Mouse (Mus musculus) forebrain, postnatal 0 days (tissue): ENCODE results near the gene Slc4a7. TPM values are rescaled to one million over a fixed set of nuclear protein-coding genes. Genes with fewer than 3 reads are reported as not detected.
A peak's percentile ranks its signal among the peaks of the same experiment; 100 is the strongest.
"Not testable (repeated sequence)": the region's sequence is repeated elsewhere in the genome, so short reads cannot be mapped to it uniquely, and the experiment has no call there.

Experiments
- ATAC-seq: fragments of 200-750 bp; cut with Nextera tagmentation; 2 replicates; pipeline ENCODE4 v1.8.0; 2017; ENCODE audit warnings: mild to moderate bottlenecking, moderate library complexity
- DNase-seq: peaks from one replicate; pipeline ENCODE4 v3.0.0-alpha.2; 2015
- H3K27ac ChIP-seq: fragments of 300-500 bp; sonication (generic); 2 replicates; pipeline ENCODE4 v1.5.1; 2014; ENCODE audit warnings: low read depth, mild to moderate bottlenecking, antibody characterized with exemption, low read length, moderate library complexity, mixed read lengths
- H3K27me3 ChIP-seq: fragments of 300-500 bp; sonication (generic); 2 replicates; pipeline ENCODE4 v1.6.1; 2014; ENCODE audit warnings: mild to moderate bottlenecking, low read length, mixed read lengths; ENCODE audit not compliant: insufficient read depth
- H3K36me3 ChIP-seq: fragments of 300-500 bp; sonication (generic); 2 replicates; pipeline ENCODE4 v1.6.1; 2014; ENCODE audit warnings: mild to moderate bottlenecking, moderate library complexity; ENCODE audit not compliant: insufficient read depth
- H3K4me1 ChIP-seq: fragments of 300-500 bp; sonication (generic); 2 replicates; pipeline ENCODE4 v1.6.1; 2014; ENCODE audit warnings: antibody characterized with exemption; ENCODE audit not compliant: insufficient read depth
- H3K4me2 ChIP-seq: fragments of 300-500 bp; sonication (generic); 2 replicates; pipeline ENCODE4 v1.6.1; 2014; ENCODE audit warnings: low read depth, mild to moderate bottlenecking, moderate library complexity
- H3K4me3 ChIP-seq: fragments of 300-500 bp; sonication (generic); 2 replicates; pipeline ENCODE4 v1.5.1; 2014; ENCODE audit warnings: low read depth, low read length, mixed read lengths
- H3K9ac ChIP-seq: fragments of 300-500 bp; sonication (generic); 2 replicates; pipeline ENCODE4 v1.6.1; 2014; ENCODE audit warnings: mild to moderate bottlenecking
- H3K9me3 ChIP-seq: fragments of 300-500 bp; sonication (generic); 2 replicates; pipeline ENCODE4 v1.6.1; 2016; ENCODE audit warnings: low read length
- CTCF ChIP-seq: sonication (generic); IDR thresholded peaks from 2 replicates; pipeline ENCODE4 v1.5.1; 2016; ENCODE audit warnings: antibody characterized with exemption, control low read depth, low read depth
- WGBS: fragments of 180-500 bp; shearing (Covaris S2); extraction: QIAGEN DNeasy Blood & Tissue Kit; methylation state at CpG from one replicate; pipeline ENCODE4 v1.1.7; 2014; 5-methylcytosine and 5-hydroxymethylcytosine counted together
- polyA plus RNA-seq: library from polyadenylated mRNA; unstranded; fragments of >200 nt; fragmentation: Nextera tagmentation; extraction: Ambion mirVana; gene quantifications from 2 replicates; pipeline ENCODE4 v1.2.1, GENCODE M21; 2015
- total RNA-seq: library from RNA; depleted of rRNA; stranded (reverse); fragments of >200 nt; gene quantifications from 2 replicates; pipeline ENCODE4 v1.2.3, GENCODE M21; 2014

Gene Slc4a7
- total and polyA plus RNA-seq, 2 experiments from 2014 or later: 17.4 to 54.0 TPM

DNA sequence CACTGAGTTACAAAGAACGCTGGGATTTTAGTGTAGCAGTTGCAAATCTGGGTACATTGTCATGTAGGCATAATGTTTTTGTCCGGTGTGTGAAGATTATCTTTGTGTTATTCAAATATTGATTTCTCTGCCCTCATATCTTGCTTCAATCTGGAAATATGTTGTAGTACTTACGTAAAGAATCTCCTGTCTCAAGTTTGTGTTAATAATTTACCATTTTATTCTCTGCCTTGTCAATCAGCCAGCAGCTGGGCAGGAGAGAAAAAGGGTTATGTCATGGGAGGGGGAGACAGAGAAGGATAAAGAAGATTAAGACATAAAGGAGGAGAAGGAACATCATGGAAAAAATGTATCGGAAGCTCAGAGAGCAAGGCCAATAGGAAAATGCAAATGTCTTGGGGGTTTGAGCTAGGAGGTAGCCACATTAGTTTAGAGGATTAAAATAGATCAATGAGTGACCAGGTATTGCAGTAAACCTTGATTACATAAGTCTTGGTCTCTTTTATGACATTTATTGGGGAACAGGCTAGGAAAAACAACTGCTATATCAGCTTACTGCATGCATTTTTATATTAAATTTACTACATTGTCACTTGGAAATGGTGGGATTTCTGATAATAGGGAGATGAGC is 87.9 kb downstream of the Slc4a7 start:
- Histone ChIP-seq H3K27me3 (no peaks in the 10 kb centered on the region), H3K4me3 (no peak overlapping the region), H3K9ac (no peak overlapping the region), H3K27ac (no peak overlapping the region), H3K9me3 (no peaks in the 10 kb centered on the region), H3K4me1 (no peaks in the 10 kb centered on the region), H3K4me2 (no peak overlapping the region), H3K36me3 (peaks cover 24% of the 10 kb centered on the region)
- WGBS: 96% methylated on average over 4 of the region's 4 CpGs
- DNase-seq (no peak), ATAC-seq (no peak)
- no peak for TF ChIP-seq CTCF

- H3K27ac ChIP-seq: no peak overlapping the region
- no peaks in the 10 kb centered on the region for H3K4me1 ChIP-seq
- no peak overlapping the region for H3K4me2 ChIP-seq
- no peak for ATAC-seq
- H3K36me3 ChIP-seq: peaks cover 11% of the 10 kb centered on the region; the same call in 1 of the 2 replicates
- no peaks in the 10 kb centered on the region for H3K27me3 ChIP-seq
- TF ChIP-seq CTCF: no peak
- no peak overlapping the region for H3K4me3 ChIP-seq
- no peaks in the 10 kb centered on the region for H3K9me3 ChIP-seq
- H3K9ac ChIP-seq: no peak overlapping the region
- DNase-seq: no peak
- 86% methylated on average over 5 of the region's 5 CpGs for WGBS
These were observed 97.8 kb downstream of the Slc4a7 start for GRCm38 (mm10) chr14:14799861-14800260.

DNA sequence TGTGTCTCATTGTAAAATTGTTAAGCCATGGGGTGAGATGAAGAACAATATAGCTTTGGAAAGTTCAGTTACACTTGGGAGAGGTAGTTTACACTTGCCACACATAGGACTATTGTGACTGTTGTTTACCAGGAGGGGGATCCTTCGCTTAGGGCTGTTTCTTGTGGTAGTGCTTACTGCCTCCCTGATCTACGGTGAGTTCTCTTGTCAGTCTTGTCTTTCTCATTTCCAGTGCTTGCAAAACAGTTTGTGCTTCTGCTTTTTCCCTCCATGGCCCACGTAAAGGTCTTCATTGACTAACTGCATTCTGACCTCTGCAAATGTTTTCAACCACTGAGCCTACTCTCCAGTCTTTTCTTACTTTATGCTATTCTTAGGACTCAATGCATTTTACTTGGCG is 98.3 kb downstream of the Slc4a7 start:
- Histone ChIP-seq H3K27ac (no peak overlapping the region), H3K4me2 (no peak overlapping the region), H3K9ac (no peak overlapping the region), H3K36me3 (peaks cover 11% of the 10 kb centered on the region; the same call in 1 of the 2 replicates), H3K4me1 (no peaks in the 10 kb centered on the region), H3K27me3 (no peaks in the 10 kb centered on the region), H3K9me3 (no peaks in the 10 kb centered on the region), H3K4me3 (no peak overlapping the region)
- DNase-seq (no peak), ATAC-seq (no peak)
- TF ChIP-seq CTCF: no peak
- 93% methylated on average over 4 of the region's 4 CpGs for WGBS

DNA sequence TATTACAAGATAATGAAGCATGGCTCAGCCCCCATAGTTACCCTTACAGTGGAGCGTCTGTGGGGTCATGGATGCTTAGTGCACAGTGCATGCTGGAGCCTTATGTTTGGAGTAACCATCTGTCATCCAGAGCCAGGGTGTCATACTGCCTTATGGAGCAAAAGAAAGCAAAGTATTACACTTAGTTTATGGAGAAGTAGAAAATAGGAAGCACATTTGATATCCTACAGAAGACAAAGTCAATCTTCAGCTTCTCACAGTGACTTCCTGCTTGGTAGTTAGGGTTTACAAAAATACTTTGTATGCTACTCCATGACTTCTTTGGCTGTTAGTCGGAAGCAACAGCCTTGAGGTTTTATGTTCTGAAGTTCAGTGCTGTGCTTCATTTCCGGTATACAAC is 98.7 kb downstream of the Slc4a7 start:
- 95% methylated on average over 3 of the region's 3 CpGs for WGBS
- DNase-seq (no peak), ATAC-seq (no peak)
- Histone ChIP-seq H3K36me3 (peaks cover 11% of the 10 kb centered on the region; the same call in 1 of the 2 replicates), H3K9ac (no peak overlapping the region), H3K4me2 (no peak overlapping the region), H3K9me3 (no peaks in the 10 kb centered on the region), H3K4me3 (no peak overlapping the region), H3K4me1 (no peaks in the 10 kb centered on the region), H3K27me3 (no peaks in the 10 kb centered on the region), H3K27ac (no peak overlapping the region)
- TF ChIP-seq CTCF: no peak

- H3K4me1 ChIP-seq, H3K9me3 ChIP-seq, ATAC-seq, H3K9ac ChIP-seq, H3K27ac ChIP-seq, H3K4me3 ChIP-seq, DNase-seq, H3K27me3 ChIP-seq, H3K36me3 ChIP-seq: not testable (repeated sequence)
- peak within 1 kb of the TSS; percentile 39 for H3K4me2 ChIP-seq
- no CpG with 5 or more reads among the region's 2 CpGs for WGBS
These were observed 101.0 kb downstream of the Slc4a7 start, which contains the start of gene Nek10 for GRCm38 (mm10) chr14:14803115-14803514. Gene Nek10 (plus strand): TSS chr14:14803415.

DNA sequence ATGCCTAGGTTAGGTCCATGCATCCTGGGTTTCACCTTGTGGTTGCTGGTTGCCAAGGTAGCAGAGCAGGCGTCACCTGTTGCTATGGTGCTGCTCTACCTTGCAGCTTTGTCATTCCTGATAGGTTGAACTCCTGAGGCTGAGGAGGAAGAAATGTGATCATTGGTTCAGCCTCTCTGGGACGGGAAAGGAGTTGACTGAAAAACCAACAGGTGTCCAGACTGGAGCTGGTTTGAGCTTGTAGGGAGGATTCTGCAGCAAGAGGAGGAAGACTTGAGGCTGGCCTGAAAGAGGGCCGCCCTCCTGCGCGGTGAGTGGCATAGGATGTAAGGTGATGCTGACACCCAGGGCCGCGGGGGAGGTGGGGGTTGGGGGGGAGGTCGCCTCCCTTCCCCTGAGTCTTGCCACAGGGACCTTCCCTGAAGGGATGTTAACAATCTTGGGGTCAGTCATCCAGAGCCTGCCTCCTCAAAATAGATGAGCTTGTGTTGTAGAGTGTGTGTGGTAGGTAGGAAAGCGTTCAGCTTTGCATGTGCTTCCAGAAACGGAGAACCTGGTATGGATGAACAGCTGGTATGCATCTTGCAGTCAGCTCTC is 101.9 kb downstream of the Slc4a7 start:
- Histone ChIP-seq H3K36me3 (peaks cover 7% of the 10 kb centered on the region; the same call in 1 of the 2 replicates), H3K4me1 (no peaks in the 10 kb centered on the region), H3K27ac (no peak overlapping the region), H3K27me3 (no peaks in the 10 kb centered on the region), H3K4me3 (no peak overlapping the region), H3K9ac (no peak overlapping the region), H3K4me2 (peak overlapping the region; percentile 39), H3K9me3 (no peaks in the 10 kb centered on the region)
- TF ChIP-seq CTCF: no peak
- 15% methylated on average over 10 of the region's 10 CpGs for WGBS
- DNase-seq (peak; percentile 56), ATAC-seq (peak; percentile 96)

GRCm38 (mm10) chr14:14804518-14805212 is 102.6 kb downstream of the Slc4a7 start:
- no peaks in the 10 kb centered on the region for H3K27me3 ChIP-seq
- DNase-seq: no peak
- H3K4me1 ChIP-seq: no peaks in the 10 kb centered on the region
- no peak overlapping the region for H3K9ac ChIP-seq
- 0 out of 2 replicates have a peak, but pooled peaks cover 7% of the 10 kb centered on the region for H3K36me3 ChIP-seq
- peak overlapping the region; percentile 39; the same call in 1 of the 2 replicates for H3K4me2 ChIP-seq
- H3K9me3 ChIP-seq: no peaks in the 10 kb centered on the region
- no peak for TF ChIP-seq CTCF
- ATAC-seq: no peak
- no peak overlapping the region for H3K4me3 ChIP-seq
- 76% methylated on average over 5 of the region's 5 CpGs for WGBS
- H3K27ac ChIP-seq: no peak overlapping the region
